Mouse (Mus musculus) ES-E14 (cell line): ENCODE measurements around the gene Mgrn1.

Experiments
- CHD2 ChIP-seq: IDR thresholded peaks from 2 replicates; pipeline ENCODE4 v1.6.1; 2014; ENCODE audit warnings: mild to moderate bottlenecking, low read depth, low read length, inconsistent platforms
- HCFC1 ChIP-seq: IDR thresholded peaks from 2 replicates; pipeline ENCODE4 v1.6.1; 2012; ENCODE audit warnings: low read length, inconsistent platforms, borderline replicate concordance; ENCODE audit not compliant: insufficient read depth
- MAFK ChIP-seq: IDR thresholded peaks from 2 replicates; pipeline ENCODE4 v1.6.1; 2014; ENCODE audit warnings: mild to moderate bottlenecking, low read depth, low read length, inconsistent platforms; ENCODE audit not compliant: insufficient read depth
- ZC3H11A ChIP-seq: IDR thresholded peaks from 2 replicates; pipeline ENCODE4 v1.6.1; 2012; ENCODE audit warnings: low read depth, mild to moderate bottlenecking, inconsistent platforms, low read length, borderline replicate concordance
- ZNF384 ChIP-seq: IDR thresholded peaks from 2 replicates; pipeline ENCODE4 v1.6.1; 2012; ENCODE audit warnings: low read depth, low read length, inconsistent platforms

DNA sequence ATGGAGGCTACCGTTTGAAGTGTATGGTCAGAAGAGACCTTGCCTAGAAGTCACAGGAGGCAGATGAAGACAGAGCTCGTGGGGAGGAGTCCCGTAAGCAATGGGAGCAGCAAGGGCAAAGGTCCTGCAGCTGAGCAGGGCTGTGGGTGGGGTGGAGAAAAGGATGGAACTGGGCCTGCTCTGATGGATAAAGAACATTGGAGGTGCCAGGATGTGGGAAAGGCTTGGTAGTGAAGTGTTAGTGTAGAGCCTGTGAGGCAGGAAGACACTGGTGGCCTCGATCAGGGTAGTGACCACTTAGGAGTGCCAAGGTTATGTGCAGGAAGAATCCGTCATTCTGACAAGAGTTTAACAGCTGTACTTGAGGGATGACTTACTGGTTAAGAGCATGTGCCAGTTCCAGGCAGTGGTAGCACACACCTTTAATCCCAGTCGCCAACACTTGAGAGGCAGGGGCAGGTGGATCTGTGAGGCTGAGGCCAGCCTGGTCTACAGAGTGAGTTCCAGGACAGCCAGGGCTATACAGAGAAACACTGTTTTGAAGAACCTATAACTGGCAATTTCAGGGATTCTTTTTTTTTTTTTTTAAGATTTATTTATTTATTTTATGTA lies 17.5 kb downstream of the Mgrn1 start:
- no peak for TF ChIP-seq CHD2
- TF ChIP-seq MAFK, result no peak
- TF ChIP-seq HCFC1, result no peak
- no peak for TF ChIP-seq ZC3H11A
- no peak for TF ChIP-seq ZNF384
